Mouse (Mus musculus): ENCODE results near the gene H2al2a. TPM values are rescaled to one million over a fixed set of nuclear protein-coding genes. Genes with fewer than 3 reads are reported as not detected.
"Not testable (repeated sequence)": the region's sequence is repeated elsewhere in the genome, so short reads cannot be mapped to it uniquely, and the experiment has no call there.

The H2al2a gene
- polyA plus RNA-seq, 1 experiment from 2014 or later: not detected

GRCm38 (mm10) chr2:17972843-17973242 is 23.9 kb downstream of the H2al2a start:
- Histone ChIP-seq H3K27ac (ENCODE audit: low read depth, low read length) (no peak overlapping the region), H3K36me3 (ENCODE audit: control insufficient read depth, insufficient read depth, low read length) (no peaks in the 10 kb centered on the region), H3K4me2 (ENCODE audit: low read length) (no peak overlapping the region), H3K4me3 (ENCODE audit: low read length) (no peak overlapping the region), H3K9ac (ENCODE audit: low read depth, low read length) (no peak overlapping the region), H3K27me3 (replicated peaks; ENCODE audit: control insufficient read depth, insufficient read depth, low read length) (no peaks in the 10 kb centered on the region), H3K9me3 (ENCODE audit: control insufficient read depth, low read length) (no peaks in the 10 kb centered on the region), H3K4me1 (ENCODE audit: control insufficient read depth, insufficient read depth, low read depth, low read length) (no peaks in the 10 kb centered on the region)
- no peak for ATAC-seq
- WGBS: 94% methylated on average over 2 of the region's 2 CpGs

DNA sequence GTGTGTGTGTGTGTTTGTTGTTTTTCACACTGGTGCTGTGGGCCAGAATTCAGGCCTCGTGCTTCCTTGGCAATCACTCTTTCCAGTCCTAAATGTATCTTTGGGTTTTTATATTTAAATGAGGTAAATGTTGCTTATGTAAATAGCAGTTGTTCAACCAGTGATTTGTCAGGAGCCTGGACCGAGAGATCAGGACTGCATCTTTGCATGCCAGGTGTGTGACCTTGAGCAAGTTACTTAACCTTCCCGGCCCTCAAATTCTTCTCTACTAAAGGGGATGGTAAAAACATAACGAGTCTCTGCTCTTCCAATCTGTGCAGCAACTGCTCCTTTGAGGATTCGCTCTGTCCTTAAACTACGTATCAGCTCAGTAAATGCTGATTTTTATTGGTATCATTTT is 25.4 kb downstream of the H2al2a start:
- no peaks in the 10 kb centered on the region for H3K27me3 ChIP-seq (replicated peaks; ENCODE audit: control insufficient read depth, insufficient read depth, low read length)
- no peak overlapping the region for H3K4me2 ChIP-seq (ENCODE audit: low read length)
- 61% methylated on average over 6 of the region's 6 CpGs for WGBS
- H3K27ac ChIP-seq (ENCODE audit: low read depth, low read length): no peak overlapping the region
- H3K9ac ChIP-seq (ENCODE audit: low read depth, low read length): no peak overlapping the region
- H3K9me3 ChIP-seq (ENCODE audit: control insufficient read depth, low read length): no peaks in the 10 kb centered on the region
- no peak overlapping the region for H3K4me3 ChIP-seq (ENCODE audit: low read length)
- H3K4me1 ChIP-seq (ENCODE audit: control insufficient read depth, insufficient read depth, low read depth, low read length): no peaks in the 10 kb centered on the region
- no peak for ATAC-seq
- no peaks in the 10 kb centered on the region for H3K36me3 ChIP-seq (ENCODE audit: control insufficient read depth, insufficient read depth, low read length)

GRCm38 (mm10) chr2:17970662-17971061 is 26.1 kb downstream of the H2al2a start:
- H3K27me3 ChIP-seq (replicated peaks; ENCODE audit: control insufficient read depth, insufficient read depth, low read length): no peaks in the 10 kb centered on the region
- WGBS: 30% methylated on average over 1 of the region's 1 CpGs
- no peaks in the 10 kb centered on the region for H3K36me3 ChIP-seq (ENCODE audit: control insufficient read depth, insufficient read depth, low read length)
- no peaks in the 10 kb centered on the region for H3K9me3 ChIP-seq (ENCODE audit: control insufficient read depth, low read length)
- H3K4me1 ChIP-seq (ENCODE audit: control insufficient read depth, insufficient read depth, low read depth, low read length): no peaks in the 10 kb centered on the region
- H3K9ac ChIP-seq (ENCODE audit: low read depth, low read length): no peak overlapping the region
- H3K4me3 ChIP-seq (ENCODE audit: low read length): no peak overlapping the region
- no peak overlapping the region for H3K27ac ChIP-seq (ENCODE audit: low read depth, low read length)
- ATAC-seq: no peak
- no peak overlapping the region for H3K4me2 ChIP-seq (ENCODE audit: low read length)

DNA sequence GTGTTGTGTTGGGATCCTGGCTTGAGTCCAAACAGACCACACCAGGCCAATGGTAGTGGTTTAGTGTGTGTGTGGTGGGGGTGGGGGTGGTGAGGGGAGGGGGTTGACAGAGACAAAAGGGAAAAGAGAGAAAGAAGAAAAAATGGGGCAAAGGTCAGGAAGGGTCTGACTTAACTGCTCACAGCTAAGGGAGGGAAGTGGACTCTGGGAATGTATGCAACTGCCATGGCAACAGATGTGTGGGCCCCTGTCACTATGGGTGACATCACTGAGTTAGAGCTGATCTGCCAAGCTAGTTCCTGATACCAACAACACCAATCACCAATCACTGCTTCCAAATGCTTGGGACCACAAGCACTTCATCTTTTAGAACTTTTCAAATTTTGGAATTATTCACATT is 26.6 kb downstream of the H2al2a start:
- no peak overlapping the region for H3K27ac ChIP-seq (ENCODE audit: low read depth, low read length)
- no peak overlapping the region for H3K9ac ChIP-seq (ENCODE audit: low read depth, low read length)
- no peaks in the 10 kb centered on the region for H3K4me1 ChIP-seq (ENCODE audit: control insufficient read depth, insufficient read depth, low read depth, low read length)
- no peaks in the 10 kb centered on the region for H3K27me3 ChIP-seq (replicated peaks; ENCODE audit: control insufficient read depth, insufficient read depth, low read length)
- no peak overlapping the region for H3K4me2 ChIP-seq (ENCODE audit: low read length)
- H3K9me3 ChIP-seq (ENCODE audit: control insufficient read depth, low read length): no peaks in the 10 kb centered on the region
- H3K4me3 ChIP-seq (ENCODE audit: low read length): no peak overlapping the region
- H3K36me3 ChIP-seq (ENCODE audit: control insufficient read depth, insufficient read depth, low read length): no peaks in the 10 kb centered on the region
- ATAC-seq: no peak

GRCm38 (mm10) chr2:17968571-17968970 is 28.2 kb downstream of the H2al2a start:
- no peaks in the 10 kb centered on the region for H3K4me1 ChIP-seq (ENCODE audit: control insufficient read depth, insufficient read depth, low read depth, low read length)
- H3K4me3 ChIP-seq (ENCODE audit: low read length): no peak overlapping the region
- no peak overlapping the region for H3K9ac ChIP-seq (ENCODE audit: low read depth, low read length)
- H3K27me3 ChIP-seq (replicated peaks; ENCODE audit: control insufficient read depth, insufficient read depth, low read length): no peaks in the 10 kb centered on the region
- no peak overlapping the region for H3K4me2 ChIP-seq (ENCODE audit: low read length)
- no peak for ATAC-seq
- 89% methylated on average over 2 of the region's 2 CpGs for WGBS
- H3K36me3 ChIP-seq (ENCODE audit: control insufficient read depth, insufficient read depth, low read length): no peaks in the 10 kb centered on the region
- H3K9me3 ChIP-seq (ENCODE audit: control insufficient read depth, low read length): no peaks in the 10 kb centered on the region
- H3K27ac ChIP-seq (ENCODE audit: low read depth, low read length): no peak overlapping the region

GRCm38 (mm10) chr2:17968037-17968436 is 28.7 kb downstream of the H2al2a start:
- not testable (repeated sequence) for H3K27me3 ChIP-seq (replicated peaks; ENCODE audit: control insufficient read depth, insufficient read depth, low read length); H3K27ac ChIP-seq (ENCODE audit: low read depth, low read length); H3K36me3 ChIP-seq (ENCODE audit: control insufficient read depth, insufficient read depth, low read length); H3K4me1 ChIP-seq (ENCODE audit: control insufficient read depth, insufficient read depth, low read depth, low read length); ATAC-seq; H3K9me3 ChIP-seq (ENCODE audit: control insufficient read depth, low read length); H3K4me2 ChIP-seq (ENCODE audit: low read length); H3K4me3 ChIP-seq (ENCODE audit: low read length); H3K9ac ChIP-seq (ENCODE audit: low read depth, low read length)
- WGBS: 94% methylated on average over 3 of the region's 3 CpGs

- ATAC-seq: no peak
These were observed 37.3 kb downstream of the H2al2a start for GRCm38 (mm10) chr2:17959501-17959900.

DNA sequence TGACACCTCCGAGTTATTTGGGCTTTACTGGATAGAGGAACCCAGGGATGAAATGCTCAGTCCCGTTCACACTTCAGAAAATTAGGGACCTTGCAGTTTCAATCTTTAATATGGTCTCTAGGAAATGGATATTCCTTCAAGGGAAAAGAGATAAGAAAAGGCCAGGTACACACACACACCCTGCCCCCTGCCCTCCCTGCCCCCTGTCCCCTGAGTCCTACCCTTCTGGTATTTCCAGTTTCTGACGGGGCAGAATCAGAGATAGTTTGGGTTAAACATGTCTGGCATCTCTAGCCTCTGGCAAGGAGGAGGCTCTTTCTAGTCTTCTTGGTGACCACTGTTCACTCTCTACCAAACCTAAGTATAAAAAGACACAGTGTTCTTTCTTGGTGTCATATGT is 49.9 kb downstream of the H2al2a start:
- no peaks in the 10 kb centered on the region for H3K27me3 ChIP-seq (replicated peaks; ENCODE audit: control insufficient read depth, insufficient read depth, low read length)
- no peak overlapping the region for H3K4me3 ChIP-seq (ENCODE audit: low read length)
- no peak overlapping the region for H3K27ac ChIP-seq (ENCODE audit: low read depth, low read length)
- no peaks in the 10 kb centered on the region for H3K4me1 ChIP-seq (ENCODE audit: control insufficient read depth, insufficient read depth, low read depth, low read length)
- no peak overlapping the region for H3K4me2 ChIP-seq (ENCODE audit: low read length)
- H3K9ac ChIP-seq (ENCODE audit: low read depth, low read length): no peak overlapping the region
- no peaks in the 10 kb centered on the region for H3K36me3 ChIP-seq (ENCODE audit: control insufficient read depth, insufficient read depth, low read length)
- no peaks in the 10 kb centered on the region for H3K9me3 ChIP-seq (ENCODE audit: control insufficient read depth, low read length)
- 80% methylated on average over 3 of the region's 3 CpGs for WGBS
- ATAC-seq: no peak

More at GRCm38 (mm10) chr2:17959501-17959900, 37.3 kb downstream of the H2al2a start:
- Histone ChIP-seq H3K4me1 (ENCODE audit: control insufficient read depth, insufficient read depth, low read depth, low read length) (no peaks in the 10 kb centered on the region), H3K9ac (ENCODE audit: low read depth, low read length) (no peak overlapping the region), H3K27ac (ENCODE audit: low read depth, low read length) (no peak overlapping the region), H3K27me3 (replicated peaks; ENCODE audit: control insufficient read depth, insufficient read depth, low read length) (no peaks in the 10 kb centered on the region), H3K4me3 (ENCODE audit: low read length) (no peak overlapping the region), H3K36me3 (ENCODE audit: control insufficient read depth, insufficient read depth, low read length) (no peaks in the 10 kb centered on the region), H3K4me2 (ENCODE audit: low read length) (no peak overlapping the region), H3K9me3 (ENCODE audit: control insufficient read depth, low read length) (no peaks in the 10 kb centered on the region)
- 64% methylated on average over 1 of the region's 1 CpGs for WGBS
